Mouse (Mus musculus) cerebellum, adult (tissue): ENCODE results near the gene Syt6.
"Not testable (repeated sequence)": the region's sequence is repeated elsewhere in the genome, so short reads cannot be mapped to it uniquely, and the experiment has no call there.

Experiments used
- ATAC-seq: cut with Nextera tagmentation; 2 replicates; pipeline ENCODE4 v1.9.2; 2017; ENCODE audit warnings: mild to moderate bottlenecking, moderate library complexity, mixed read lengths; ENCODE audit not compliant: insufficient number of reproducible peaks, low FRiP score, low TSS enrichment

Gene Syt6

DNA sequence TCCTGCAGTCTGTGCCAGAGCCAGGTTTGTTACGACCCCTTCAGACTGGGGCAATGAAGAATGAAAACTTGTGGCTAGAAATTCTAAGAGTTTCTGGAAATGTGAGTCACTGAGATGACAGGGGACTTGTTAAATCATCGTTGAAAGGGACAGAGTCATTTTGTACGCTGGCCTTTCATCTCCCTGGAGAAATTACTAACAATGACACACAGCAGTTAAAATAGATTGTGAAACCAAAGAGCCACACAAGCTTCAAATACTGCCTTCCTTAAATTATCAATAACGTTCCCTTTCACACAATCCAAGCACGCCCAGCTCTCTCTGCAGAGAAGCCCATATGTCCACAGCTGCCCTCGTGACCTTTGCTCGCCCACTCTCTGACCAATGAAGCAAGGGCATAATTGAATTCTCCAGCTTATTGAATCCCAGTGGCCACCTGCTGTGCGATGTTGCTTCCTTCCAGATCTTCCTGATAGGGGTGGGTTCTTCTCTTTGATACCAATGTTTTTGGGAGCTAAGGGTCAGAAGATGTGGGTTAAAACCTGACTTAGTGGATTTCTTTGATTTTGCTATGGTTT lies 65.3 kb downstream of the Syt6 start:
- no peak for ATAC-seq

DNA sequence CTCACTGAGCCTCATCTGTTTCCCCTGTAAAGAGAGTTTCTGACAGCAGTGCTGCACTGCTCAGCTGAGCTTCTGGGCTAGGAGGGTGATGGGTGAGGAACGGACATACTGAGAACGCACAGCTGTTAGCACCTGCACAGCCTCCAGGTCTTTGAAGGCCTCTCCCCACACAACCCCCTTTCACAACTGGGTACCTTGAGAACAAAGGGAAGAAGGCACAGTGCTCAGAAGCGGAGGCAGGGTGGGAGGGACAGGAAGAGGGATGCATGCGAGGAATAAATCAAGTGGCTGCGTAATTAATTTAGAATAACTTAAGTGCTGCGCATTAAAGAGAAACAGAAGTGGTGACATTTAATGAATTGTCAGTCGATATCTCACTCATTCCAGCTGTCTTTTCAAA lies 66.3 kb downstream of the Syt6 start:
- ATAC-seq: no peak

DNA sequence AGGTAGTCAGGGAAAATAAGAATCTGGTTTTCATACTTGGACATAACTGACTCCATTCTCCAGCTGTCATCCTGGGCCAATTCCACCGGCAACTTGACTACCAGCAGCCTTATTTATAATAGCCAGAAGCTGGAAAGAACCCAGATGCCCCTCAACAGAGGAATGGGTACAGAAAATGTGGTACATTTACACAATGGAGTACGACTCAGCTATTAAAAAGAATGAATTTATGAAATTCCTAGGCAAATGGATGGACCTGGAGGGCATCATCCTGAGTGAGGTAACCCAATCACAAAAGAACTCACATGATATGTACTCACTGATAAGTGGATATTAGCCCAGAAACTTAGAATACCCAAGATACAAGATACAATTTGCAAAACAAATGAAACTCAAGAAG lies 70.9 kb downstream of the Syt6 start, which contains the start of gene Atg4a-ps:
Gene Atg4a-ps (minus strand): TSS at position 101 of the 400 bp plus-strand sequence.
- ATAC-seq: not testable (repeated sequence)

DNA sequence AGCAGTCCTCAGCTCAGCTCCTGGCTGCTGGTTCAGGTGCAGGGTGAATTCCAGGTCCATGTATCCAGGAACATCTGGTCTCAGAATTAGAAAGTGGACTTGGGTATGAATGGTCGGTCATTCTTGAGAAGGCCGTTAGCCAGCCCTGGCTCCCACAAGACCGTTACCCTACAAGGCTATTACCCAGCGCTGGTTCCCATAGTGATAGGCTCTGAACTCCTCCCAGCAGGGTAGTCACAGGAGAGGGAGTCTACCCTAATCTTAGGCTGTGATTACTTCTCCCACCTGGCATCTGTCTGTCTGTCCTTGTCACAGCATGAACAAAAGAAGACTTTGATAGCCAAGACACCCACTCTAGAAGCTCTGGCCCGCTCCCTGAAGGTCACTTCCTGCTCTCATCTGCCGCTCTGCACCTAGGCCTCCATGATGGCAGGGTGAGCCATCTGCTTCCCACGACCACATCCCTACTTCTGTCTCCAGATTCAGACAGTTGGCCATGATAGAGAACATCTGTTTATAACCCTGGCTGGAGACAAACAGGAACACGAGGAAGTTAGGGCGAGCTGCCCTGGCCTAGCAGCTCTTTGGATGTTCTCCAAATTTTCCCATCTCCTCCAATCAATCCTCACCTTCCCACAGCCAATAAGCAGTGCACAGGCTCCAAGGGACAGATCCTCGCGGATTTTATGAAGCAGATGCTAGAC lies 72.3 kb downstream of the Syt6 start:
- no peak for ATAC-seq

DNA sequence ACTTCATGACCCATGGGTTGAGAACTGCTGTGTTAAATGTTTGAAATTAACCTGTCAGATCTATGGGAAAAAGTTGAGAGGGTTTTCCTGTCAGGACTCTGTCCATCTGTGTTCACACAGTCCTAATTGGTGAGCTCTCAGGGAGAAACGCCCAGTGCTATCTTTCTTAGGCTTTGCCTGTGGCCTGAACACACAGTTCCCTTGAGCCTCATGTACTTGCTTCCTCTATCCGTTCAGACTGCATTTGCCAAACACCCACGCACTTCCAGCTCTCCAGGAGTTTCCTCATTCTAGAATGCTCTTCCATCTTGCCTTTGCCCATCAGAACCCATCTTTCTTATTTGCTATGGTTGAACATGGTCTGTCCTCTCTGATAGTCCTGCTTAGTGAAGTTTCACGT lies 73.5 kb downstream of the Syt6 start:
- ATAC-seq: no peak

DNA sequence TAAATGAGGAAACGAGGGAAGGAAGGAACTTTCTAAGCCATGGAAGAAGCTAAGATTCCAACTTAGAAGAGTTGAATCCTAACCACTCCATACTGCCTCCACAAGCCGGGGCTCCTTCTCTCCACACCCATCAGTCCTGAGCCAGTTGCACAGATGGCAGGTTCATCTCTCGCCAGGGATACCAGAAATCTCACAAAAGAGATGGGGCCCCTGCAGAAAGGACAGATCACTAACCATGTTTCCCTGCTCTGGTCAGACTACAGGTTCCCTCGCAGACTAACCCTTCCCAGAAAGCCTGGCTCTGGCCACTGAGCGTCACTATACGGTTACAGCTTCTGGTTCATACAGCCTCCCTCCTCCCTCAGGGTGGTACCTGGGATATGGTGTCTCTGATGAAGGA lies 74.7 kb downstream of the Syt6 start:
- peak; percentile 86 for ATAC-seq

DNA sequence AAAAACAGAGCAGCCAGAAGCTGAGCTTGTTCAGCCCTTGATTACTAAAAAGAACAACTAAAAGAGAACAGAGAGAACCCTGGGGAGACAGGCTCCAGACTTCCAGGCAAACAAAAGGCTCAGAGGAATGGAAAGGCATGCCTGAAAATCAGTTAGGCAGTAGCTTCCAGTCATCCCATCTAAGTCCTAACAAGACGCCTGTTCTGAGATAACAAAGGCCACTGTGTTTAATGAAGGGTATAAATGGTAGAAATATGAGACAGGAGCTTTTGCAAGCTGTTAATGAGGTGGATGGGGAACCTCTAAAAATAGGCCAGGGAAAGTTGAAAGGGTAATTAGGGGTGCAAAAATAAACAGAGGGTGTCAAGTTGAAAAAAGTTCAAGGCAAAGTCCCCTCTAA lies 75.4 kb downstream of the Syt6 start:
- no peak for ATAC-seq

DNA sequence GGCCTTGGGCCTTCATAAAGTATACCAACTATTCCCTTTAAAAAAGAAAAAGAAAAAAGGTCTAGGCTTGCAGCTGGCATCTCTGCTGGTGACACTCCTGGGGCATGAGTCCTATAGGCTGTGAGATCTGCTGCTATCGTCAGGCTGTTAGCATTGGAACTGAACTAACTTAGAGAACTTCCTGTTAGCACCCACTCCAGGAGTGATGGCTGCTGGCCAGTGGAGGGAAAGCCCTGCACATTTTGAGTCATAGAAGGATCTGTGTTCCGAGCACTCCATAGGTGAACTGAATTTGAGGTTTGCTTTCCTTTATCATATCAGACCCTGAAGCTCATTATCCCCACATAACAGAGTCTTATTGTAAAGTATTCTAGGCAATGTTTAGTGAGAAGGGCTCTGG lies 85.0 kb downstream of the Syt6 start:
- no peak for ATAC-seq

DNA sequence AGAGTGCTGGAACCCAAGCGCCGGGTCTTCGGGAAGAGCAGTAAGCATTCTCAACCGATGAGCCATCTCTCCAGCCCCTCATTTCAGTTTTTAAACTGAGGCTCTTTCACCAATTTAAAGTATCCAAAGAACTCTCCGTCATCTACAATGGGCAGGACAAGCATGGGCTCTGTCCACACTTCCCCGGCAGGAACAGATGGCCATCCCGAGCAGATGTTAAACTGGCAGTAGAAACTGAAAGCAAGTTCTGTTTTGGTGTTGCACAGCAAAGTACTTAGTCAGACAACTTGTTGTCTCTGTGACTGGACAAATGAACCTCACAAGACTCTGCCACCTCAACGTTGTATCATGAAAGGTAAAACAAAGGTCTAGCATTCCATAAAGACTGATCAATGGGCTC lies 86.7 kb downstream of the Syt6 start:
- ATAC-seq: no peak

DNA sequence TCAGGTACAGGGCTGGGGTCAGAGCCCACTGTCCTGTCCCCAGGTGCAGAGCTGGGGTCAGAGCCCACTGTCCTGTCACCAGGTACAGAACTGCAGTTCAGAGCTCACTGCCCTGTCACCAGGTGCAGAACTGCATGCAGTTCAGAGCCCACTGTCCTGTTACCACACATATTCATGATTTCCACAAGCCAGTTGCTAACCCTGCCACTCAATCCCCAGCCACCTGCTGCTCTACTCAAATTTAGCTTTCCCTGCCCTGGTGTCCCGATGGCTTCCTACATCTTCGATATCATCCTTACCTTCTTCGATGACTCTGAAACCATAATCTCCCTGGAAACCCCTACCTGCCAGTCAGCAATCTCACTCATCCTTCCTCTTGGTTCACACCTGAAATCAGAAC lies 88.4 kb downstream of the Syt6 start:
- no peak for ATAC-seq

DNA sequence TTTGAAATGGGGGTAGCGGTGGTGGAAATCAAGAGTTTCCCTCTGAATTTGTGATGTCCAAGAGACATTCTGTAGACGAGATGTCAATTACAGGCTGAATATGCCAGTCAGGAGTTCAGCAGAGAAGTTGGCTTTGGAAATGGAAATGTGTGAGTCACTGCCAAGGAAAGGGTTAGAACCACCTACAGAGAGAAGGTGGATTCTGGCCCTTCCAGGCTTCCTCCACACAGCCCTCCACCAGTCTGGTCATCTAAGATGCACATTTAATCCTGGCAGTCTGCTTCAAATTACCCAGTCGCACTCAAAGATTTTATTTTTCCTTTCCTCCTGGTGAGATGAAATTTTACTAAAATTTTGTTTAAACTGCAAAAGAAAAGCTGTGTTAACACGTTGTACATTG lies 97.1 kb downstream of the Syt6 start:
- no peak for ATAC-seq

DNA sequence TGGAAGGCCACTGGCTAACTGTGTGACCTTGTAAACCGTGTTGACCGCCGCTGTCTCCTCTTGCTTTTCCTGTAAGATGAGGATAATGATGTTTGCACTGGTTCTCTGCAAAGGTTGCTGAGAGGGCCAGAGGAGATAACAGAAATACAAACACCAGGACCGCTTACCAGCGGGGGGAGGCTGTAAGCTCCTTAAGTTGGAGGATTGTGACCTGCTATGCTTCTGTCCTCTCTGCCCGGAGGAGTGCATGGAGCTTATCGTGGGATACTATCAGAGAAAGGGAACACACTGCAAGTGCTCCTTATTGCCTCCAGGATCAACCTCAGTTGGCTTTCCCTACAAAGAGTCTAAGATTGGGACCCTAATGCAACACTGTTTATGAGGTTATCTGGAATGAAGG lies 97.7 kb downstream of the Syt6 start:
- no peak for ATAC-seq

DNA sequence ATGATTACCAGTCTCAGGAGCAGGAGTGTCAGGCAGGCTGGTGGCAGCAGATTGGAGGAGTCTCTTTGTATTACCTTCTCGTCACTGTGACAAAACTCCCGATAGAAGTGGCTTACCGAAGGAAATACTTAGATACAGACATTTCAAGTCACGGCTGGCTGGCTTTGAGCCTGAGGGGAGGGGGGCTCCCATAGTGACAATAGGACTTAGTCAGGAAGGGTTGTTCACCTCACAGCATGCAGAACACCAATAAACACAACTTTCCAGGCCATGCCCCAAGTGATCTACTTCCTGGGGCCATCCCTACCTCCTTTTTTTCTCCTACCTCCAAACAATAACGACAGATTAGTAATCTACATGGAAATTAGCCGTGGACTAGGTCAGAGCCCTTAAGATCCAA lies 103.8 kb downstream of the Syt6 start:
- ATAC-seq: no peak

DNA sequence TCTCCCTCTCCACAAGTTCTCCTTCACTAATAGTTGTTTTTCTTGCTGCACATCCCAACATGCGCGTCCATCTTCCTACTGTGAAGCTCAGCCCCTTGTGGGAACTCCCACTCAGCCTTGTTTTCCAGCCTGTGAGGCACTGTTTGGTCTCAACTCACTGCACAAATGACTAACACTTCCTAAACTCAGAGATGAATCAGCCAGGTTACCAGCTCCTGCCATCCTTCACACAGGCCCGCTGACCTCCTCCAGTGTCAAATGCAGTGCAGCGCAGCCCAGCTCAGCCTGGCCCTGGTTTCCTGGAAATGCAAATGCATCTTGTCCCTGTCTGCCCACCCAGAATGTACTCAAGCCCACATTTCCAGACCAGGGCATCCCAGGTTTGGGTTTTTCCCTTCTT lies 107.4 kb downstream of the Syt6 start:
- no peak for ATAC-seq

DNA sequence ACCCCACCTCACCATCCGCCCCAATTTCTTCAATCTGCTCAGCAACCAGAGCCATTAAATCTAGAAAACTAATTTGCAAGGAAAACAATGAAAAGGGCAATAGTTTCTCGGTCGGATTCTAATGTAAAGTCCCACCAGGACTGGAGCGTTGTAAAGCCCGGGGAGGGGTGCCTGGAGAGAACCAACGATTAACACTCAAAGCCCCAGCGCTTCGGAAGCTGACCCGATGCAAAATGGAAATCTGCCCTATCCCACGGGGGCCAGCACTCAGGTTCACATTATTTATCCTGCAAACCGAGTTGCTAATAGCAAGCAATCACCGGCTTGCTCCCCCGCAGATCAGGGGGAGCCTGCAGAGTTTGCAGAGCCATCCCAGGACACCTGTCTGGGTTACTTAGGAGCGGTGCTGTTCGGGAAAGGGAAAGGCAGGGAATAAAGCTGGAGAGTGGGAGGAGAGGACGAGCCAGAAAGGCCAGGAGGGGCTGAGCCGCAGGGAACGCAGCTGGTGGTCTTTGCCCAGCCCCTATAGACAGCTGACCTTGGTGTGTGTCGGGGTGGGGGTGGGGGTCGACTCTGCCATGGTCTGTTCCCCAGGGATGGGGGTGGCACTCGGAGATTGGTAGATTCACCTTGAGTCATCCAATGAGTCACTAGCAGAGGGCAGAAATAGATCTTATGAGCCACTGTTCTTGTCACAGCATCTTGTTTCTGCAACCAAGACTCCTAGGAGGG lies 108.4 kb downstream of the Syt6 start:
- ATAC-seq: no peak

DNA sequence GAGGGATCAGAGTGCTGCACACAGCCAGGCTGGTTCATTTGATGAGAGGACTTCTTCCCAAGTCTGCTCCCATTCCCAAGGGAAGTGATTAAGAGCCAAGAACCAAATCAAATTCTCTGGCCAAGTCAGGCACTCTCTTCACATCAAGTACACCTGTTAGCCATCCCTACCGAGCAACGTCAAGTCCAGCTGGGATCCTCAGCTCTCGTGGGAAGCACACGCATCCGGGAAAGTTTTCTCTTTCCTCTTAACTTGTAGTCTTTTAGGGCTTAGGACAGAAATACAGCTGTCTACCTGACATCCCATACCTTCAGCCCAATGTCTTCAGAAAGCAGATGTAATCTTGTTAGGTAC lies 108.9 kb downstream of the Syt6 start:
- ATAC-seq: no peak

DNA sequence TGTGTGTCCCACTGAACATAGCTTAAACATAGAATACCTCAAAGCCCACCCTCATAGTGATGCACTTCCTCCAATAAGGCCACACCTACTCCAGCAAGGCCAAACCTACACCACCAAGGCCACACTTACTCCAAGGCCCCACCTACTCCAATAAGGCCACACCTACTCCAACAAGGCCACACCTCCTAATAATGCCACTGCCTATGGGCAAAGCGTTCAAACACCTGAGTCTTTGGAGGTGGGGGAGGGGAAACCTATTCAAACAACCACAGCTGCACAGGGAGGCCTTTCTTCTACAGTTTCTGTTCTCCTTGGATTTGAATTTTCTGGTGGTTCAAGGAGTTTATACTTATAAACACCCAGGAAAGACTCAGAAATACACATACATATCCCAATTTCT lies 114.0 kb downstream of the Syt6 start:
- no peak for ATAC-seq

DNA sequence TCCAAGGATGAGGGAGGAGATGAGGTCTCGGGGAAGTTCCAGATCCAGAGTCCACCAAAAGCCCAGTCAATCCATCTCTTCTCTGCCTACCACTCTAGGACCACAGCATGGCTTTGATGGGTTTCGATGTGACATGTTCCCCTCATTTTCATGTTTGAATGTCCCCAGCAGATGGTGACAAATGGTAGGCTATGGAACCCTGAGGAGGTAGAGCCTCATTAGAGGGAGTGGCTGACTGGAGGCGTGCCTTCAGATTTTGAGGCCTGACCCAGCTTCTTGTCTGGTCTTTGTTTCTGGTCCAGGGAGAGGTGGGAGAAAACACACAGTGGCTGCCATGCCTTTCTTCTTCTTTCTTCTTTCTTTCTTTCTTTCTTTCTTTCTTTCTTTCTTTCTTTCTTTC lies 115.5 kb downstream of the Syt6 start:
- no peak for ATAC-seq
